Mouse (Mus musculus) brain, embryonic 14.5 days (tissue): ENCODE data around the gene Ehd3.

Experiments
- CTCF ChIP-seq: fragments of 200-500 bp; IDR thresholded peaks from 2 replicates; pipeline ENCODE4 v1.5.1; 2012; ENCODE audit warnings: inconsistent platforms, mild to moderate bottlenecking, moderate library complexity, borderline replicate concordance; ENCODE audit not compliant: insufficient read depth, insufficient read length; ENCODE audit errors: extremely low read depth
- POLR2A ChIP-seq: fragments of 200-500 bp; IDR thresholded peaks from 2 replicates; pipeline ENCODE4 v1.6.1; 2012; ENCODE audit warnings: mild to moderate bottlenecking, inconsistent platforms, borderline replicate concordance; ENCODE audit not compliant: poor library complexity, insufficient read depth, insufficient read length, severe bottlenecking; ENCODE audit errors: extremely low read depth

DNA sequence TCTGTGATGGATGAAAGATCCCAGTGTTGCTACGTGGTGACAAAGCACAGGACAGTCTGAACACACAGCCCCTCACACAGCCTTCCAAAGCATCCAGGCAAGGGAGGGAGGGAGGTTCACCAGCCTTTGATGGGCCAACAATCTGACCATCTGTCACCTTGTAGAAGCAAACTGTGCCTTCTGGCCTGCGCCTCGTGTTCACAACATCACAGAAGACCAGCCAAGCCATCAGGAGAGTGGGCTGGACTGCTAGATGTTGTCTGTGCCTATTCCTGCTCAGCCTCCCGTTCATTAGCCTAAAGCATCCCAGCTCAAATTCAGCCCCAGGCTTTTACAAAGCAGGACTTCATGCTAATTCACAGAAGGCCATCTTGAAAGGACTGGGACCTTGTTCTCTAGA, 27.5 kb downstream of the Ehd3 start:
- TF ChIP-seq CTCF (no peak), POLR2A (no peak)
